12 mouse cellular contexts compared by ENCODE assay signal in the genomic region with DNA sequence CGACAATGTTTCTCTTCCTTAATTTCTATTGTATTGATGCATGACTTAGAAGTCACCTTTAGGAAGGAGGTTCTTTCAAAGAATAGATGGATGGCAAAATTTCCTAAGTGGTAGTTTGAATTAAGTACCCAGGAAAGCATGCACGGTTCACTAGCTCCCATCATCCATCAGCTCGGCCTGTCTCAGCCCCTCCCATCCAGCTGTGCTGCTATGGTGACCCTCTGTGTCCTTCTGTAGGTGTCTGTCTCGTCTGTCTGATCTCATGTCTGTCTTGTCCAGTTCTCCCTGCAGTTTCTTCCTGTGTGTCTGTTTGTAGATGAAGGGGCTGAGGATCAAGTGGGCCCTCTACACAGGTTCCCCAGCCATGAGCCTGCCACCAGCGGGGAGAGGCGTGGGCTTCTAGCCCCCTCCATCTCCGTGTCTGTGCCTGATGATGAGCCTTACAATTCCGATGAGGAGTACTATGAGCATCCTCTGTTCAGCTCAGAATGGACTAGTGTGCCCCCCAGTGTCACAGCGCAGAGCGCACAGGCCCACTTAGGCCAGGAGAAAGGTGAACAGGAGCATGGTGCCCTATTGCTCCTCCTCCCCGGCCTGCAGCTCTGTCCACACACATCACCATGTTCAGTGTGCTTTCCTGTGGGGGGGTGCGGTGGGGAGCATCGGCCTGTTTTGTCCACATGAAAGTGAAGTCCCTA.
DNase-seq lines count a peak whose midpoint lies in the region; ATAC-seq and TF ChIP-seq lines count a peak whose summit lies in the region.
"Had no signal": no experiment of that assay in that cellular context is flagged by ENCODE, and none has a peak within 500 bp of the region (broad histone marks: within the 10 kb centered on the region; RNA-seq: fewer than 3 reads in every experiment).

No protein-coding gene starts in this region.

- H3K36me3 ChIP-seq in testis, adult 2 months (ENCODE audit: control insufficient read depth, insufficient read depth, low read length), result no peaks in the 10 kb centered on the region
- H3K36me3 ChIP-seq in hindbrain, postnatal 0 days (ENCODE audit: insufficient read depth, low read length), result peaks cover 40% of the 10 kb centered on the region; the same call in 1 of the 2 replicates
- no peaks in the 10 kb centered on the region for H3K36me3 ChIP-seq in stomach, postnatal 0 days (ENCODE audit: control insufficient read depth, insufficient read depth, low read length)
- H3K36me3 ChIP-seq: limb, embryonic 15.5 days had no signal

- H3K9me3 ChIP-seq in hindbrain, postnatal 0 days (ENCODE audit: low read length), result no peaks in the 10 kb centered on the region
- H3K9me3 ChIP-seq in stomach, postnatal 0 days (ENCODE audit: control insufficient read depth, low read length), result no peaks in the 10 kb centered on the region
- H3K9me3 ChIP-seq: limb, embryonic 15.5 days had no signal

- WGBS in hindbrain, postnatal 0 days, result 45% methylated on average over 13 of the region's 13 CpGs
- WGBS in stomach, postnatal 0 days, result 69% methylated on average over 13 of the region's 13 CpGs

- no peak for TF ChIP-seq POLR2A in testis, adult 2 months (IDR thresholded peaks at IDR 0.05; ENCODE audit: control insufficient read depth, low read depth, low read length)

- TF ChIP-seq CTCF in testis, adult 2 months (IDR thresholded peaks at IDR 0.05; ENCODE audit: control insufficient read depth, insufficient read depth, insufficient replicate concordance, low read depth, low read length), result 0 out of 2 replicates have a peak, but pooled peaks have one; percentile 12
- peak; percentile 51 for TF ChIP-seq CTCF in hindbrain, postnatal 0 days (IDR thresholded peaks at IDR 0.05; ENCODE audit: low read depth)
- TF ChIP-seq CTCF in stomach, postnatal 0 days (IDR thresholded peaks at IDR 0.05; ENCODE audit: low read depth), result 0 out of 2 replicates have a peak, but pooled peaks have one; percentile 31

- ATAC-seq in hindbrain, postnatal 0 days, result peak; percentile 79
- ATAC-seq in stomach, postnatal 0 days (ENCODE audit: low FRiP score, low TSS enrichment), result no peak

- intact Hi-C loops in heart, postnatal 10 days (cut with DNase I), result no loop called here

- no peak overlapping the region for H3K9ac ChIP-seq in hindbrain, postnatal 0 days (replicated peaks; ENCODE audit: low read length)
- H3K9ac ChIP-seq in stomach, postnatal 0 days (ENCODE audit: low read length), result no peak overlapping the region
- H3K9ac ChIP-seq: limb, embryonic 15.5 days had no signal

- H3K27ac ChIP-seq in testis, adult 2 months (ENCODE audit: control insufficient read depth, insufficient read depth, low read depth, low read length), result no peak overlapping the region
- no peak overlapping the region for H3K27ac ChIP-seq in hindbrain, postnatal 0 days
- H3K27ac ChIP-seq in stomach, postnatal 0 days (replicated peaks), result no peak overlapping the region
- H3K27ac ChIP-seq: heart, adult 2 months; limb, embryonic 15.5 days had no signal

- no peak for TF ChIP-seq EP300 in stomach, postnatal 0 days (optimal IDR thresholded peaks at IDR 0.05)

- H3K4me1 ChIP-seq in testis, adult 2 months (ENCODE audit: control insufficient read depth, insufficient read depth, low read length), result no peaks in the 10 kb centered on the region
- H3K4me1 ChIP-seq in hindbrain, postnatal 0 days (ENCODE audit: insufficient read depth, low read length), result no peaks in the 10 kb centered on the region
- H3K4me1 ChIP-seq in stomach, postnatal 0 days (replicated peaks; ENCODE audit: control insufficient read depth, insufficient read depth), result no peaks in the 10 kb centered on the region
- H3K4me1 ChIP-seq: limb, embryonic 15.5 days had no signal

- no peak overlapping the region for H3K4me3 ChIP-seq in testis, adult 2 months (ENCODE audit: control insufficient read depth, low read depth, low read length)
- no peak overlapping the region for H3K4me3 ChIP-seq in hindbrain, postnatal 0 days (ENCODE audit: low read length)
- H3K4me3 ChIP-seq in stomach, postnatal 0 days (ENCODE audit: low read depth, low read length), result no peak overlapping the region
- H3K4me3 ChIP-seq: heart, adult 2 months; limb, embryonic 15.5 days had no signal

- H3K27me3 ChIP-seq in testis, adult 2 months (ENCODE audit: control insufficient read depth, insufficient read depth, low read length), result no peaks in the 10 kb centered on the region
- no peaks in the 10 kb centered on the region for H3K27me3 ChIP-seq in hindbrain, postnatal 0 days (ENCODE audit: insufficient read depth, low read length)
- no peaks in the 10 kb centered on the region for H3K27me3 ChIP-seq in stomach, postnatal 0 days (ENCODE audit: control insufficient read depth, insufficient read depth, low read length)
- H3K27me3 ChIP-seq: limb, embryonic 15.5 days had no signal

- no peak overlapping the region for H3K4me2 ChIP-seq in hindbrain, postnatal 0 days (ENCODE audit: low read depth, low read length)
- H3K4me2 ChIP-seq in stomach, postnatal 0 days (replicated peaks; ENCODE audit: low read depth), result no peak overlapping the region
- H3K4me2 ChIP-seq: limb, embryonic 15.5 days had no signal

- DNase-seq in testis, postnatal 14 days (ENCODE audit: low spot score), result no peak
- peak; percentile 16 for DNase-seq in embryo, embryonic 11 days
- DNase-seq in hindbrain, postnatal 0 days (ENCODE audit: low spot score), result peak; percentile 34
- no peak for DNase-seq in stomach, postnatal 0 days (ENCODE audit: low spot score)
- no peak for DNase-seq in thymus, postnatal 10 days (ENCODE audit: low spot score in 2 of 2)
- DNase-seq in heart, postnatal 10 days, result no peak
- DNase-seq in urinary bladder, postnatal 14 days (ENCODE audit: low spot score), result no peak
- DNase-seq: adrenal gland, postnatal 14 days; heart, adult 2 months; kidney, postnatal 10 days had no signal

Comparison
In these comparisons a context has a peak if more than half of its experiments do, and no peak if none do; other contexts are left out.
1. DNase-seq: peak in embryo, embryonic 11 days (single experiment) and hindbrain, postnatal 0 days (single experiment); none in testis, postnatal 14 days (single experiment), stomach, postnatal 0 days (single experiment), thymus, postnatal 10 days (0 of 2), heart, postnatal 10 days (0 of 2) and urinary bladder, postnatal 14 days (single experiment).
2. Peak in every context shown above with its lines, with median percentiles within 50 percentile points of each other: CTCF ChIP-seq.